Mouse (Mus musculus) left cerebral cortex, postnatal 36 days (tissue): ENCODE measurements around the gene Cbr2. TPM values are rescaled to one million over a fixed set of nuclear protein-coding genes. Genes with fewer than 3 reads are reported as not detected.
A peak's percentile ranks its signal among the peaks of the same experiment; 100 is the strongest.
"Not testable (repeated sequence)": the region's sequence is repeated elsewhere in the genome, so short reads cannot be mapped to it uniquely, and the experiment has no call there.

ENCODE experiments used
- DNase-seq, 2 experiments: peaks; one replicate each; pipeline ENCODE4 v3.0.0; 2021 to 2022; ENCODE audit warnings: low spot score in 2 of 2, mixed read lengths in 1 of 2
- intact Hi-C: fragments of 180-260 bp; cut with DNase I; formaldehyde crosslinking; loops from one replicate; pipeline ENCODE4 v1.15.1; 2025
- total RNA-seq, 2 experiments: library from RNA; stranded (reverse); gene quantifications; 2 replicates each; pipeline ENCODE4 v1.2.3; 2021

Gene Cbr2
- total RNA-seq, 2 experiments from 2014 or later = 0.32 to 1.6 TPM

GRCm38 (mm10) chr11:120740981-120741380 is 9.1 kb upstream of the Cbr2 start:
- no peak for DNase-seq
- intact Hi-C loops = no loop called here

- no peak for DNase-seq
- intact Hi-C loops = no loop called here
Measured at GRCm38 (mm10) chr11:120736424-120736823, 4.5 kb upstream of the Cbr2 start.

- no peak for DNase-seq
- intact Hi-C loops = no loop called here
Measured at GRCm38 (mm10) chr11:120733521-120733920, 1.6 kb upstream of the Cbr2 start.

- DNase-seq = no peak
Measured at GRCm38 (mm10) chr11:120731395-120731794, 519 bp downstream of the Cbr2 start.

GRCm38 (mm10) chr11:120730331-120730870 is 1.5 kb downstream of the Cbr2 start:
- DNase-seq = no peak
- intact Hi-C loops = no loop called here

More at GRCm38 (mm10) chr11:120731395-120731794, 519 bp downstream of the Cbr2 start:
- intact Hi-C loops = no loop called here

GRCm38 (mm10) chr11:120729432-120730050 is 2.4 kb downstream of the Cbr2 start:
- DNase-seq, intact Hi-C loops: not testable (repeated sequence)

- intact Hi-C loops = no loop called here
- no peak for DNase-seq
Measured at GRCm38 (mm10) chr11:120728530-120729240, 3.2 kb downstream of the Cbr2 start.

GRCm38 (mm10) chr11:120727564-120727963 is 4.3 kb downstream of the Cbr2 start:
- intact Hi-C loops = no loop called here
- DNase-seq = no peak

GRCm38 (mm10) chr11:120727169-120727527 is 4.8 kb downstream of the Cbr2 start, which contains the start of gene Dcxr:
Gene Dcxr, minus strand, starts transcription at chr11:120727281.
- intact Hi-C loops = no loop called here
- DNase-seq = peak; percentile 45 to 63

GRCm38 (mm10) chr11:120726243-120727168 is 5.4 kb downstream of the Cbr2 start:
- no peak for DNase-seq
- intact Hi-C loops = no loop called here

- intact Hi-C loops = no loop called here
Measured at GRCm38 (mm10) chr11:120723509-120723908, 8.4 kb downstream of the Cbr2 start.

GRCm38 (mm10) chr11:120722761-120723382 is 9.0 kb downstream of the Cbr2 start:
- no peak for DNase-seq
- intact Hi-C loops = no loop called here

More at GRCm38 (mm10) chr11:120723509-120723908, 8.4 kb downstream of the Cbr2 start:
- DNase-seq = no peak

GRCm38 (mm10) chr11:120722067-120722630 is 9.8 kb downstream of the Cbr2 start:
- no peak for DNase-seq
- intact Hi-C loops = no loop called here

GRCm38 (mm10) chr11:120721124-120722066 is 10.5 kb downstream of the Cbr2 start, which contains the start of gene Rac3:
Gene Rac3, plus strand, starts transcription at chr11:120721470.
- intact Hi-C loops = no loop called here
- peak; percentile 61 to 68 for DNase-seq

- peak; percentile 82 to 89 for DNase-seq
- intact Hi-C loops = loop anchor here (1.0 kb wide), 1 partner anchor 56 kb away; no protein-coding TSS in a partner anchor
Measured at GRCm38 (mm10) chr11:120720450-120720849, 11.5 kb downstream of the Cbr2 start.

GRCm38 (mm10) chr11:120719841-120720376 is 12.0 kb downstream of the Cbr2 start:
- DNase-seq = no peak
- intact Hi-C loops = loop anchor here (1.0 kb wide), 1 partner anchor 56 kb away; no protein-coding TSS in a partner anchor

- intact Hi-C loops = no loop called here
- DNase-seq = no peak
Measured at GRCm38 (mm10) chr11:120719242-120719641, 12.7 kb downstream of the Cbr2 start.

- DNase-seq = no peak
- intact Hi-C loops = no loop called here
Measured at GRCm38 (mm10) chr11:120715131-120715530, 16.8 kb downstream of the Cbr2 start.
